8 mouse cellular contexts compared by ENCODE assay signal in the genomic region with DNA sequence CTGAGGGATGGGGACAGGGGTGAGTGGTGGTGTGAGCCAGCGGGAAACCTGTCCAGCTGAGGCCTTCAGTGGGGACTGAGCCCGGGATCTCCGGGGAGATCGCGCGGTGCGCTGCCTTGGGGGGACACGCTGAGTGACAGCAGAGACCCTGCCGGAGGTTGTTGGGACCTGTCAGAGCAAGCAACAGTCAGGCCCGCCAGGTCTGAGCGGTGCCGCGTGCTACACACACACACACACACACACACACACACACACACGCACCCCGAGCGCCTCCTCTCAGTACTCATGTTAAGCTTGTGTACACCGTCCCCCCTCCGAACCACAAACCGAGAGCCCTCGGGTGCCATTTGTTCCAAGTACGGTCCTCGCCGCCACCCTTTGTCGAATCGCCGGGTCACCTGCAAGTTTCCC. TPM values are rescaled to one million over a fixed set of nuclear protein-coding genes. Genes with fewer than 3 reads are reported as not detected.
DNase-seq lines count a peak whose midpoint lies in the region; ATAC-seq and TF ChIP-seq lines count a peak whose summit lies in the region.

No protein-coding gene starts in this region.

- no peak for TF ChIP-seq POLR2A in thymus, adult 2 months (IDR thresholded peaks at IDR 0.05; ENCODE audit: control insufficient read depth, extremely low read depth, insufficient read depth, low read length, poor library complexity)

- no peak for TF ChIP-seq CTCF in heart, postnatal 0 days (IDR thresholded peaks at IDR 0.05; ENCODE audit: low read depth)
- no peak for TF ChIP-seq CTCF in thymus, adult 2 months (IDR thresholded peaks at IDR 0.05; ENCODE audit: borderline replicate concordance, control insufficient read depth, extremely low read depth, insufficient read depth, low read length, poor library complexity)

- H3K4me1 ChIP-seq in heart, postnatal 0 days (ENCODE audit: control insufficient read depth, insufficient read depth), result peaks cover 5% of the 10 kb centered on the region
- H3K4me1 ChIP-seq in thymus, adult 2 months (replicated peaks; ENCODE audit: control insufficient read depth, insufficient read depth, low read length), result peaks cover 9% of the 10 kb centered on the region

- peak overlapping the region; percentile 100 for H3K4me2 ChIP-seq in heart, postnatal 0 days (ENCODE audit: low read depth, low read length)

- H3K27ac ChIP-seq in heart, postnatal 0 days (ENCODE audit: low read depth), result no peak overlapping the region
- H3K27ac ChIP-seq in thymus, adult 2 months (ENCODE audit: control insufficient read depth, insufficient read depth, low read length), result no peak overlapping the region

- peaks cover 19% of the 10 kb centered on the region for H3K27me3 ChIP-seq in heart, postnatal 0 days (ENCODE audit: control insufficient read depth, insufficient read depth, low read length)
- H3K27me3 ChIP-seq in thymus, adult 2 months (ENCODE audit: control insufficient read depth, insufficient read depth, low read length), result no peaks in the 10 kb centered on the region; the same call in 1 of the 2 replicates

- peak overlapping the region; percentile 47; the same call in 1 of the 2 replicates for H3K9ac ChIP-seq in heart, postnatal 0 days (replicated peaks; ENCODE audit: low read depth, low read length)

- H3K36me3 ChIP-seq in heart, postnatal 0 days (replicated peaks; ENCODE audit: control insufficient read depth, insufficient read depth, low read length), result no peaks in the 10 kb centered on the region
- H3K36me3 ChIP-seq in thymus, adult 2 months (ENCODE audit: control insufficient read depth, insufficient read depth, low read length), result no peaks in the 10 kb centered on the region

- peak; percentile 47 to 50 for DNase-seq in right cerebral cortex, postnatal 10 days (ENCODE audit: low spot score in 2 of 2)
- DNase-seq in right cerebral cortex, postnatal 25 days, result no peak
- peak; percentile 42 for DNase-seq in embryo, embryonic 11 days
- no peak for DNase-seq in heart, postnatal 0 days (ENCODE audit: low spot score)
- DNase-seq in kidney, postnatal 25 days, result peak; percentile 55 to 69
- peak; percentile 13 for DNase-seq in thymus, adult 2 months
- DNase-seq in spleen, adult 18-20 months, result no peak

- H3K9me3 ChIP-seq in heart, postnatal 0 days (replicated peaks; ENCODE audit: control insufficient read depth, low read length), result no peaks in the 10 kb centered on the region

- under 1% methylated on average over 25 of the region's 26 CpGs for WGBS in heart, postnatal 0 days
- 3% methylated on average over 26 of the region's 26 CpGs for WGBS in thymus, adult 2 months

- no peak for TF ChIP-seq EP300 in heart, postnatal 0 days (IDR thresholded peaks at IDR 0.05; ENCODE audit: low read depth)

- ATAC-seq in heart, postnatal 0 days (ENCODE audit: insufficient read depth, low read depth), result 0 out of 2 replicates have a peak, but pooled peaks have one; percentile 12
- peak; percentile 49 for ATAC-seq in megakaryocyte progenitor cell, adult 5-6 weeks (replicated peaks; ENCODE audit: poor library complexity)

- H3K4me3 ChIP-seq in heart, postnatal 0 days (ENCODE audit: low read depth, low read length), result peak overlapping the region; percentile 79
- peak overlapping the region; percentile 47 for H3K4me3 ChIP-seq in thymus, adult 2 months (ENCODE audit: control insufficient read depth, insufficient read depth, low read length)

RNA-seq across cellular contexts. Expression of a gene that starts 0.7 kb away (rescaled TPM):
- total RNA-seq in heart, postnatal 0 days (2014; rRNA removed; ENCODE audit: low replicate concordance), result 0.73 and 1.6 TPM in 2 replicates
- polyA plus RNA-seq in heart, postnatal 0 days (2015; fragmentation: Nextera tagmentation; extraction: Ambion mirVana), result 2.1 and 2.4 TPM in 2 replicates
- not detected in 2 replicates for total RNA-seq in megakaryocyte progenitor cell, adult 5-6 weeks (2015)
- 0.47 TPM in 1 of 2 replicates, not detected in the other for total RNA-seq in megakaryocyte progenitor cell, adult 5-6 weeks (2017)
- polyA plus RNA-seq in thymus, adult 2 months (2012; rRNA removed), result 8.7 and 10.5 TPM in 2 replicates

Comparison
In these comparisons a context has a peak if more than half of its experiments do, and no peak if none do; other contexts are left out.
1. DNase-seq: peak in right cerebral cortex, postnatal 10 days (2 of 2), embryo, embryonic 11 days (single experiment), kidney, postnatal 25 days (2 of 2) and thymus, adult 2 months (single experiment); none in right cerebral cortex, postnatal 25 days (single experiment), heart, postnatal 0 days (single experiment) and spleen, adult 18-20 months (0 of 2).